Mouse (Mus musculus): ENCODE data around the gene Gm10770.

GRCm38 (mm10) chr2:150132773-150133172 lies 46.7 kb downstream of the Gm10770 start:
- no peak for TF ChIP-seq POLR2A (IDR thresholded peaks at IDR 0.05; ENCODE audit: borderline replicate concordance, insufficient read depth, low read length)
- no peak for TF ChIP-seq CTCF (IDR thresholded peaks at IDR 0.05; ENCODE audit: borderline replicate concordance, insufficient read depth, low read depth, low read length)

Measured in cerebellum, adult 2 months (tissue).